Mouse (Mus musculus) forebrain, embryonic 16.5 days (tissue): Measurements from ENCODE around the gene Aox4. TPM values are rescaled to one million over a fixed set of nuclear protein-coding genes. Genes with fewer than 3 reads are reported as not detected.

ENCODE experiments used
- ATAC-seq: fragments of 200-750 bp; cut with Nextera tagmentation; 2 replicates; pipeline ENCODE4 v1.8.0; 2017; ENCODE audit warnings: mild to moderate bottlenecking, moderate library complexity
- H3K27ac ChIP-seq: fragments of 300-500 bp; sonication (generic); 2 replicates; pipeline ENCODE4 v1.5.1; 2014; ENCODE audit warnings: low read length, control low read depth
- H3K27me3 ChIP-seq: fragments of 300-500 bp; sonication (generic); replicated peaks from 2 replicates; pipeline ENCODE4 v1.6.1; 2014; ENCODE audit warnings: low read length; ENCODE audit not compliant: control insufficient read depth, insufficient read depth
- H3K36me3 ChIP-seq: fragments of 300-500 bp; sonication (generic); 2 replicates; pipeline ENCODE4 v1.6.1; 2014; ENCODE audit not compliant: control insufficient read depth, insufficient read depth
- H3K4me1 ChIP-seq: fragments of 300-500 bp; sonication (generic); replicated peaks from 2 replicates; pipeline ENCODE4 v1.6.1; 2014; ENCODE audit warnings: low read length; ENCODE audit not compliant: control insufficient read depth, insufficient read depth
- H3K4me2 ChIP-seq: fragments of 300-500 bp; sonication (generic); 2 replicates; pipeline ENCODE4 v1.6.1; 2014; ENCODE audit warnings: mild to moderate bottlenecking, low read length, control low read depth
- H3K4me3 ChIP-seq: fragments of 300-500 bp; sonication (generic); replicated peaks from 2 replicates; pipeline ENCODE4 v1.5.1; 2014; ENCODE audit warnings: mild to moderate bottlenecking, low read length, control low read depth
- H3K9ac ChIP-seq: fragments of 300-500 bp; sonication (generic); replicated peaks from 2 replicates; pipeline ENCODE4 v1.6.1; 2014; ENCODE audit warnings: low read depth, low read length, control low read depth
- H3K9me3 ChIP-seq: fragments of 300-500 bp; sonication (generic); 2 replicates; pipeline ENCODE4 v1.6.1; 2016; ENCODE audit warnings: low read length; ENCODE audit not compliant: control insufficient read depth
- WGBS: fragments of 180-500 bp; shearing (Covaris S2); extraction: QIAGEN DNeasy Blood & Tissue Kit; methylation state at CpG from one replicate; pipeline ENCODE4 v1.1.7; 2014; 5-methylcytosine and 5-hydroxymethylcytosine counted together
- polyA plus RNA-seq: library from polyadenylated mRNA; unstranded; fragments of >200 nt; fragmentation: Nextera tagmentation; extraction: Ambion mirVana; gene quantifications from 2 replicates; pipeline ENCODE4 v1.2.1, GENCODE M21; 2015

Aox4 gene
- polyA plus RNA-seq, 1 experiment from 2014 or later = 2.1 TPM

DNA sequence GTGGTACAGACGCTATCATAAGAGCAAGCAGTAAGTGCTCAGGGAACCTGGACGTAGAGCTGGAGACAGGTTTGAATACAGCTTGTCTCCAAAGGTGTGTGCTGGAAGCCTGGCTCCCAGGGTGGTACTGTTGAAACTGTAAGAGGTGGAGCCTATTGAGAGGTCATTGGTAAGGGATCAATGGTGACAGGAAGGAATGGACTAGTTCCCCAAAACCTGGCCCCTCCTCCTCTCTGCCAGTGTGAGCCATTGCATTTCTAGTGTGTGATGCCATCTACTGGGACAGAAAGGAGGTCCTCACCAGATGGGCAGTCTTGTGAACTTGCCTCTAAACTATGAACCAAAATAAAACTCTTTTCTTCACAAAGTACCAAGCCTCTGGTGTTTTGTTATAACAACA lies 58.0 kb downstream of the Aox4 start:
- no peak overlapping the region for H3K27ac ChIP-seq
- H3K4me2 ChIP-seq = no peak overlapping the region
- H3K36me3 ChIP-seq = no peaks in the 10 kb centered on the region
- ATAC-seq = no peak
- H3K9me3 ChIP-seq = no peaks in the 10 kb centered on the region
- WGBS = 88% methylated on average over 2 of the region's 2 CpGs
- H3K4me1 ChIP-seq = no peaks in the 10 kb centered on the region
- H3K4me3 ChIP-seq = no peak overlapping the region
- H3K27me3 ChIP-seq = no peaks in the 10 kb centered on the region
- no peak overlapping the region for H3K9ac ChIP-seq

DNA sequence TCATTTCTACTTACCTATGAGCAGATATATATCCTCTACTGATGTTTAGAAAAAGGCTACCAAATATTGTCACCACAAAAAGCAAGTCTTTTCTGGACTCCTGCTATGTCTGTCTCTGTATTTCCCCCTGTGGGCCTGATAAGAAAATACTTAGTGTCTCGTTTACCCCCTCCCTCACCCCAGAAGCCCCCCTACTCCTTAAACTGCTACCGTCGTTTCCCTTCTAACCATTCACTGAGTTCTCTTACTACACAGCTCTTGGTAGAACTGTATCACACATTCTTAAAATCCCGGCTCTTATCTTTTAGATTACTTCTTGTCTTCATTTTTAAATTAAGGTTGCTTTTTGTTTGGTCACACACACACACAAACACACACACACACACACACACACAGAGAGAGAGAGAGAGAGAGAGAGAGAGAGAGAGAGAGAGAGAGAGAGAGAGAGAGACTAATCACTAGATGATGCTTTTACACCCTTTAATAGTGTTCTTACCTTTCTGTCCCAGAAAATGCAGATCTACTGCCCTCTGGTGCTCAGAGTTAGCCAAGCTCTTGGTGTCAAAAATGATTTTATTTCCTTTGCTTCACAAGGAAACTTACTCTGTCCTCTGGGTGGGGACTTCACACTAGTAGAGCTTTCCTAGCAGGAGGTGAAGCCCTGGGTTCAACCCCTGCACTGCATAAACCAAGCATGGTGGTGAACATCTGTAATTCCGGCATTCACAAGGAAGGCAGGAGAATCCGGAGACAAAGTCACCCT lies 60.8 kb downstream of the Aox4 start:
- 62% methylated on average over 6 of the region's 6 CpGs for WGBS

DNA sequence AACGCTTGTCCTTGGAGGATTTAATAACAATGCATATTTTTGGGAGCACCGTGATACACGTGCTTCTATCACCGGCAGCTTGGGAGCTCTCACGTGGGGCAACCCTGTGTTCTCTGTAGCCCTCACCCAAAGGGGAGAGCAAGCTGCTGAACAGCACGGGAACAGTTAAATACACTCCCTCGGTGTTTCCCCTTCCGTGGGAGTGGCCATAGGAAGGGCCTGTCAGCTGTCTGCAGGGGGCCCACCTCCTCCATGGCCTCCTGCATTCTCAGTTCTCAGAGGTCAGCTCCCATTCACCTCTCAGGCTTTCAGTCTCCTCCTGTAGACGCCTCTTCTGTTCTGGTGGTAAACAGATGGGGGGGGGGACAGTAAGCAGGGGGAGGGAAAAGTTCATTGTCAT lies 65.7 kb downstream of the Aox4 start:
- Histone ChIP-seq H3K4me3 (no peak overlapping the region), H3K4me1 (peaks cover 2% of the 10 kb centered on the region), H3K4me2 (no peak overlapping the region), H3K27ac (no peak overlapping the region), H3K27me3 (no peaks in the 10 kb centered on the region), H3K9me3 (no peaks in the 10 kb centered on the region), H3K36me3 (no peaks in the 10 kb centered on the region), H3K9ac (no peak overlapping the region)
- 20% methylated on average over 9 of the region's 9 CpGs for WGBS
- ATAC-seq = no peak

More for the DNA sequence above, 60.8 kb downstream of the Aox4 start:
- H3K27ac ChIP-seq = no peak overlapping the region
- H3K9me3 ChIP-seq = no peaks in the 10 kb centered on the region
- no peaks in the 10 kb centered on the region for H3K36me3 ChIP-seq
- ATAC-seq = peak; percentile 75
- H3K27me3 ChIP-seq = no peaks in the 10 kb centered on the region
- no peak overlapping the region for H3K4me3 ChIP-seq
- no peaks in the 10 kb centered on the region for H3K4me1 ChIP-seq
- H3K9ac ChIP-seq = no peak overlapping the region
- H3K4me2 ChIP-seq = no peak overlapping the region

DNA sequence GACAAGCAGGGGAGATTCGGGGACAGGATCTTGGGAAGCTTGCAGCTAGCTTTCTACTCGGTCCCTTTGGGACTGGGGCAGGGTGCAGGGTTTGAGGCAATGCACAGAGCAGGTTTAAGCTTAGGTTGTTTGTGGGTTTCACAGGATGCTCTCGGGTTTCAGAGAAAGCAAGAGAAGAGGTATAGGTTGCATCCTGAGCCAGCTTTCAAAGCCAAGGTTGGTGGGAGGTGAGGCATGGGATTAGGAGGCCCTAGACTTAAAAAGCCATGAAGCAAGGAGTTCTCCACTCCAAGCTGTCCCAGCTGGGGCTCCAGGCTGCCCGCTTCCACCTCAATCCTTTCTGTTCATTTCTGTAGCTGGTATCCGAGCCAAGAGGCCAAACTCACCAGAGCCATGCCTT lies 67.8 kb downstream of the Aox4 start, which contains the start of gene Aox2:
Gene Aox2, plus strand, starts transcription at position 301 of the 400 bp plus-strand sequence.
- Histone ChIP-seq H3K27me3 (no peaks in the 10 kb centered on the region), H3K27ac (no peak within 1 kb of the TSS), H3K9ac (no peak within 1 kb of the TSS), H3K4me3 (no peak within 1 kb of the TSS), H3K4me2 (no peak within 1 kb of the TSS), H3K4me1 (peaks cover 6% of the 10 kb centered on the region), H3K9me3 (no peaks in the 10 kb centered on the region), H3K36me3 (no peaks in the 10 kb centered on the region)
- WGBS = 63% methylated on average over 5 of the region's 5 CpGs
- no peak for ATAC-seq

DNA sequence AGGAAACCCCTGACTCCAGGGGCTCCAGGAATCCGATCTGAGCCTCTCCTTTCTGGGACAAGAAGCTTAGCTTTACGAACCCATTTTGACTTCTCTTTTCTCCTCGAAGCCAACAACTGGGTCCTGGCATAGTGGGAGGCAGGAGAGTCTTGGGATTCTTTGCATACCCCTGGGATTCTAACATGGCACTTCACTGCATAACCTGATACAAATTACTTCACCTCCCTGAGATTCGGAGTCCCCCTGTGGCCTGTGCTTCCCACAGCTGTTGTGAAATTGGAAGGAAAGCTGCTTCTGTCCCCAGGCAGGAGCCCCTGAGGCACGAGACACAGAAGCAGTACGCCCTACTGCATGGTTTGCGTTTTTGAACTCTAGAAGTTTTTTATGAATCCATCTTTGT lies 68.3 kb downstream of the Aox4 start:
- H3K27ac ChIP-seq = no peak overlapping the region
- no peak overlapping the region for H3K4me2 ChIP-seq
- no peaks in the 10 kb centered on the region for H3K36me3 ChIP-seq
- WGBS = 71% methylated on average over 7 of the region's 7 CpGs
- no peaks in the 10 kb centered on the region for H3K27me3 ChIP-seq
- no peak overlapping the region for H3K9ac ChIP-seq
- H3K9me3 ChIP-seq = no peaks in the 10 kb centered on the region
- no peak overlapping the region for H3K4me3 ChIP-seq
- H3K4me1 ChIP-seq = peaks cover 6% of the 10 kb centered on the region
- ATAC-seq = no peak

DNA sequence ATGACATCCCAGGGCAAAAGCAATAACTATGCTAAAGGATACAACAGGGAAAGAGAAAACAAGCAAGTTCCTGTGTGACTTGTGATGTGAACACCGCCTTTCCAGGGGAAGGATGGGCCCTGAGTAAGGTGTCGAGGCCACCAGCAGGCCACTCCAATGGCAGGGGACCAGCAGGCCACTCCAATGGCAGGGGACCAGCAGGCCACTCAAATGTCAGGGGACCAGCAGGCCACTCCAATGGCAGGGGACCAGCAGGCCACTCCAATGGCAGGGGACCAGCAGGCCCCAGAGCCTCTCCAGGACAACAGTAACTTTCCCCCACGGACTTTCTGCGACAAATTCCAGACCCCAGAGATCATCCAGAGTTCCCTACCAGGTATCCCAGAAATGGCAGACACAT lies 70.2 kb downstream of the Aox4 start:
- WGBS = 87% methylated on average over 4 of the region's 4 CpGs
- Histone ChIP-seq H3K9me3 (no peaks in the 10 kb centered on the region), H3K27ac (no peak overlapping the region), H3K36me3 (no peaks in the 10 kb centered on the region), H3K4me3 (no peak overlapping the region), H3K4me2 (no peak overlapping the region), H3K4me1 (peaks cover 6% of the 10 kb centered on the region), H3K27me3 (no peaks in the 10 kb centered on the region), H3K9ac (no peak overlapping the region)
- no peak for ATAC-seq

DNA sequence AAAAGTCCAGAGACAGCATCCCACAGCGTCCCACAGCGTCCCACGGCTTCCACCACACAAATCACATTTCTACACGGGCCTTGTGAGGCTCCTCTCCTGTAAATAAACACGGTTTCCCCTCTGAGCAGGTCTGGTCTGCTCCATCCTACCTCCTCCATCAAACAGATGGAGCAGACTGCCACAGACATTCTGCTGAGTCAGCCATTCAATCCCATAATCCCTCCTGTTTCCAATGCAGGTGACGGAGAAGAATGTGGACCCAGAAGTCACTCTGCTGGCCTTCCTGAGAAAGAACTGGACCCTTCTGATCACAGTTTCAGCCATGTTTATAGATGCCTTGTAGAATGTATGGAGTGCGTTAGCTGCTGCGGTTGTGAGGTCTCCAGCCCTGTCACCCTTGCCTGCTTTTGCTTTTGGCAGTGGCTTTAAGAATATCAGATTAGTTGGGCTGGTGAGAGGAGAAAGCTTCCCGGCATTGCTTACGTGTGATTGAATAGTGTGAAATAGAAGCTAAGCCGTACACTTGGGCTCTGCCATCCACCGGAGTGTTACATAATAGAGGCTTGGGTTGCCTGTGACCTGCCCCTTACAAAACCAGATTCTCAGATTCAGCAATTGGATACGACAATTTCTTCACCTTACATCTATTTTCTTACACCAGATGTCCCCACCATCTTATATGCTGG lies 70.9 kb downstream of the Aox4 start:
- H3K27ac ChIP-seq = peak overlapping the region; percentile 45
- peak; percentile 43 for ATAC-seq
- no peak overlapping the region for H3K9ac ChIP-seq

DNA sequence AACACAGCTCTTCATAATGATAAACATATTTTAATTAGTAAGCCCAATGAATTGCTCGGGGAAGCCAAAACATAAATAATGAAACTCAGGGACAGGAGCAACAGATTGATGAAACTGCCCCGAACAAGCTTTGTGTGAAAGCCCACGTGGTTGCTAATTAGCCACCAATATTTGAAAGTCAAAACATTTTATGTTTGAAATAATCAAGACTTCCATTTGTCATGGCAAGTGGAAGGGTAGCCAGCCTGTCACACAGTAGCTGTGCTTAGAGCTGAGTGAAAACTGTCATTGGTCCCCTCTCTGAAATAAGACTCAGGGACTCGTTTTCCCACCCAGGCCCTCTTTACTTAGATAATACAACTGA lies 71.4 kb downstream of the Aox4 start:
- Histone ChIP-seq H3K4me2 (no peak overlapping the region), H3K27ac (no peak overlapping the region; the same call in 1 of the 2 replicates), H3K9me3 (no peaks in the 10 kb centered on the region), H3K27me3 (no peaks in the 10 kb centered on the region), H3K9ac (no peak overlapping the region), H3K4me1 (peaks cover 6% of the 10 kb centered on the region), H3K4me3 (no peak overlapping the region), H3K36me3 (no peaks in the 10 kb centered on the region)
- 39% methylated on average over 4 of the region's 4 CpGs for WGBS
- peak; percentile 67 for ATAC-seq

More for the DNA sequence above, 70.9 kb downstream of the Aox4 start:
- H3K4me2 ChIP-seq = peak overlapping the region; percentile 12; the same call in 1 of the 2 replicates
- H3K9me3 ChIP-seq = no peaks in the 10 kb centered on the region
- no peaks in the 10 kb centered on the region for H3K36me3 ChIP-seq
- no peaks in the 10 kb centered on the region for H3K27me3 ChIP-seq
- no peak overlapping the region for H3K4me3 ChIP-seq
- H3K4me1 ChIP-seq = peaks cover 6% of the 10 kb centered on the region
- 58% methylated on average over 13 of the region's 13 CpGs for WGBS

DNA sequence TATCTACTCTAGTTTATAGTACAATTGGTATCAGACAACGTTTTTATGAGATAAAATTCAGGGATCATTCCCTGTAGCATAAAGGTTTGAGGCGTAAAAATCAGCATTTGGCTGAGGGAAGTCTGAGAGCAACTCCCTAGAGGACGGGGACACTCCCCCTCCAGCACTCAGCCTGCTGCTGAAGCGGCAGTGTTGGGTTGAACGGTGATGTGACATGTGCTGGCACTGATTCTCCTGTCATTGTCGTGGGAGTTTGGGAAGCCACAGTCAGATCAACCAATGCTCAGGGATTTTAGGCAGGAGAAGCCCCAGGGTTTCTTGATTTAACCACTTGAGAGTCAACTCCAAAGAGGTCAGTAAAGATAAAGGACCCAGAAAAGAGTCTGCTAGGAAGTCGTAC lies 74.3 kb downstream of the Aox4 start:
- WGBS = 48% methylated on average over 7 of the region's 7 CpGs
- no peaks in the 10 kb centered on the region for H3K9me3 ChIP-seq
- no peak overlapping the region for H3K27ac ChIP-seq
- H3K4me2 ChIP-seq = no peak overlapping the region
- ATAC-seq = no peak
- no peaks in the 10 kb centered on the region for H3K36me3 ChIP-seq
- peaks cover 8% of the 10 kb centered on the region for H3K4me1 ChIP-seq
- no peak overlapping the region for H3K9ac ChIP-seq
- no peak overlapping the region for H3K4me3 ChIP-seq
- no peaks in the 10 kb centered on the region for H3K27me3 ChIP-seq
